Mouse (Mus musculus) layer of hippocampus, adult 9-10 months (tissue): ENCODE results near the gene Arfip2.

ENCODE experiments used
- DNase-seq: peaks from one replicate; pipeline ENCODE4 v3.0.0; 2022; ENCODE audit warnings: low spot score

Gene Arfip2

DNA sequence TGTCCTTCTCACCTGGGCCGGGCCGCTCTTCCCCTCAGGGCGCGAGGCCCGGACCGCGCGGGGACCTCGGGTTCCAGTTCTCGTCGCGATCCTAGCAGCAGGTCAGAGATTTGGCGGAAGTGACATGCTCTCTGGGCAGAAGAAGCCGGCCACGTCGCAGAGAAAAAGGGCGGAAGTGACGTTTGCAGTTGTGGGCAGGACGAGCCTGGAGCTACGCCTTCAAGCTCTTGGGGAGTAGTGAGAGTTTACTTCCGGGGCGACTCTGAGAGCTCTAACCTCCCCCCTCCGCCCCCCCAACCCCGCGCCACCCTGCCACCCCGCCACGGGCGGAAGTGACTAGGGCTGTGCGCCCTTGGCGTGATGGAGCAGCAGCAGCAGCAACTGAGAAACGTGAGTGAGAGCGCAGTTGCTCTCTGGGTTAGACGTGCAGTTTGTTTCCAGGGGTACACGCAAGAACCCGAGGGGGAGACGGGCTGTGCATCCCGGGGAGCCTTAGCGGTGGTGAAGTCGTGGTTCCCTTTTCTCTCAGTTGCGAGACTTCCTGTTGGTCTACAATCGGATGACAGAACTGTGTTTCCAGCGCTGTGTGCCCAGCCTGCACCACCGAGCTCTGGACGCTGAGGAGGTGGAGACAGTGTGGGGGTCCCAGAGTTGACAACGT, at the start of gene Arfip2, which contains the start of gene Gm45799:
Gene Arfip2, minus strand, starts transcription at position 184 of the 661 bp plus-strand sequence.
Gene Gm45799, plus strand, starts transcription at position 320 of the 661 bp plus-strand sequence.
- peak; percentile 92 for DNase-seq

GRCm38 (mm10) chr7:105685541-105686197, 45.5 kb upstream of the Arfip2 start:
- DNase-seq: no peak

DNA sequence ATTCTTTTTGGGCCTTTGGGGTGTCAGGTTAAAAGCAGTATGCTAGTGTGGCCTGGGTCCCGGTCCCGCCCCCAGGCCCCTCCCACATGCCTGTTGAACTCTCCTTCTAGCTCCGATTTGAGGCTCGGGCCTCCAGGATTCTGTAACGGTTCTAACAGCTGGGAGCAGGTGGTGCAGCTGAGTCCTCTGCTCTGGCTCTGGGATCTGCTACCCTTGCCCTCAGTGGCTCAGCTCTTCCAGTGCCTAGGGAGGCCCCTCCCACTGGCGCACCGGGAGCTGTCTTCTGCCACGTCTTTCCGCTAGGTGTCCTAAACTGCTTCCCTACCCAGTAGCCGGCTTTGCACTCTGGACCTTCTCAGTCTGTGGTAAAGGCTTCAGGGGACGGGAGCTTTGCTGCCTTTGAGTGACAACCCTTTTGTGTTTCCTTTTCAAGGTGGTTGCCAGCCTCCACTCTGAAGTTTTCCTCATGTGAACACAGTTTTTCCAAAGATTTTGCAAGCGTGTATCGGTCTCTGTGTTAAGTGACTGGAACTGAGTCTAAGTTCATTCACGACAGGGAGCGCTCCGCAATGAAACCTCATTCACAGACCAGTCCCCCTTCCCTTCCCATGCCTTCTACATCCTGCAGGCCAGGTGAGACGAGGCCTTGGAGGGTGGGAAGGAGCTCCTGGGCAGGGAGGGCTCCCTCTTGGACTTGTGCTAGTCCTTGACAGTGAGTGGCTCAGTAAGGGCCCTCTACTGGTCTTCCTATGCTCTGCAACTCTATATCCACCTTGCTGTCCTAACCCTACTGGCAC, 10.6 kb upstream of the Arfip2 start, which contains the start of gene Dnhd1:
Gene Dnhd1, plus strand, starts transcription at position 189 of the 797 bp plus-strand sequence.
- no peak for DNase-seq

DNA sequence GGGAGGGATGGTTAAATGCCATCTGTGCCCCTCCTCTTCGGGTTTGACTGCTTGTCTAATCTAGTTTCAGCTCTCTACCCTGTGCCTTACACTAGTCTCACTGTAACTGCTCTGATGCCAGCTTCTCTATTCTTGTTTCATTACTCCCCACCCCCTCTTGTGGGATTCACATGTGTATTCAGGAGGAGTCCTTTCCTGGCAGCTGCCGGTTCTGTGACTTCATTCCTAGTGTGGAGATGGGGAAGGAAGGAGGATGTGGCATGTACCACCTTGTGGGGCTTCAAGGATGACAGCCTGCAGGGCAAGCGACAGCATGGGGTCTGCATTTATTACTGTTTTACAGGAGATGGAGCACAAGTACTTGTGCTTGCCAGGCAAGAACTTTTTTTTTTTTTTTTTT, 1.7 kb upstream of the Arfip2 start:
- DNase-seq: no peak

DNA sequence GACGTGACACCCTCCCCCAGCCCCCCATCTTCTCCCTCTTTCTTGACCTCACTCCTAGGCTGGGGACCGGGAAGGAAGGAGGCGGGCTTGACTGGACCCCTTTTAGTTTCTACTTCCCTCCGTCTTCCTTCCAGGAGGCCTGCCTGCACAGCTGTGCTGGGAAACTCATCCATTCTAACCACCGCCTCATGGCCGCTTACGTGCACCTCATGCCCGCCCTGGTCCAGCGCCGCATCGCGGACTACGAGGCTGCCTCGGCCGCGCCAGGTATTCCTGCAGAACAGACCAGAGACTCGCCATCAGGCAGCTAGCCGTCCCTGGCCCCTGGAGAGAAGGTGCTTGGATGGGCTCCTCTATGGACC, 659 bp upstream of the Arfip2 start:
- DNase-seq: no peak

GRCm38 (mm10) chr7:105639756-105640155, 460 bp downstream of the Arfip2 start, which contains the start of gene Timm10b:
Gene Timm10b, plus strand, starts transcription at chr7:105640056.
- no peak for DNase-seq

DNA sequence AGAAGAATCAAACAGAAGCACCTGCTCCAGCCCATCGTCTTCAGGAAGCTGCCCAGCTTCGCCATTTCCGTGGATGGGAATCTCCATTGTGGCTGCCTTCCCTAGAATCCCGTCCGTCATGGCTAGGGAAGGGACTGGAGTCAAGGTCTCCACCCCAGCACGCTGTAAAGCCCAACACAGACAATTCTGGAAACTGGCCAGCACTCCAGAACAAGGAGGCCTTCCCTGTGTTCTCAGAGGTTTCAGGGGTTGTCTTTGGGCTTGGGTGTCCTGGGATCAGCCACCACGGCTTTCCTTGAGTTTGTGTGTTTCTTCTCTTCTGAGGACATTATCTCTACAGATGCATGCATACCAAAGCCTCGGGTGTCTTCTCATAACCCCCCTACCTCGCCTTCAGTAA, 912 bp downstream of the Arfip2 start:
- no peak for DNase-seq

GRCm38 (mm10) chr7:105638776-105639175, 1.4 kb downstream of the Arfip2 start:
- DNase-seq: no peak

GRCm38 (mm10) chr7:105635726-105636125, 4.5 kb downstream of the Arfip2 start:
- no peak for DNase-seq

DNA sequence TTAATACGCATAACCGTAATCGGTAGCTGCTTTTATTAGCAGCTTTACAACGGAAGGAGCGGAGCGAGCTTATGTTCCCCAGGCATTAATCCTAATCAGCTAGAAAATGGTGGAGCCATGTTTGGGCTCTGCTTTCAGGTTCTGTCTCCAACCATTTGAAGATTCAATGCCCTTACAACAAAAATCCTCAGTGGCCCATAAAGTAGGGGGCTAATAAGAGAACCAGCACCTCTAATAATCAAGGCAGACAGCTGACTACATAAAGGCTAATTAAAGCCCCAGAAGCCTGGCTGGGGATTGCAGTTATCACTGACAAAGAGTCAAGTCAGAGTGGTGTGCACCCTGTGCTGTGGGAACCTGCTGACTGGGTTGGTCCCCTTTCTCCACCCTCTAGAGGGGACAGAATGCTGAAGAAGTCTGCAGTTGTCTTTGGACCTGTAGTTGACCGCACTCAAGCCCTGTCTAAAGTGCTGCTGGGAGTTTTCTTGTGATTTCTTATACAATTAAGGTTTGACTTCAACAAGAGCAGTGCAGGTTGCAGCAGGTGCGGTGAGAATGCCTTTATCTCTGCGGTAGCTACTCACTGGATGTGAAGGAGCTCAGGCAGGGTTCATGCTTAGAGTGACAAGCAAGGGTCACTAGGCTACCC, 5.8 kb downstream of the Arfip2 start:
- DNase-seq: no peak

DNA sequence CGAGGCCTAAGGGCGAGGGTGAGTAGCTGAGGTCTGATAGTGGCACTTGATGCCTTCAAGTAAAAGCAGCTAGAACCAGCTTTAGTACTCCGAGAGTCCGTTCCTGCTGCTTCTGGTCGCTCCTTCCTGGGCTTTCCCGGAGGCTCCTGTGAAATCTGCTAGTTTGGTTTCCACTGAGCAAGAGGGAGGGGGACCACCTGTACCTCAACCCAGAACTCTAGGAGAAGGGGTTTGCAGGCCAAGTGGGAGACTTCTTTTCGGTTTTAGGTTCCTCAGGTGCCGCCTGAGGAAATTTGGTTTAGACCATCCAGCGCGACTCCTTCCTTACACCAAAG, 6.4 kb downstream of the Arfip2 start:
- no peak for DNase-seq

GRCm38 (mm10) chr7:105633127-105633800, 7.0 kb downstream of the Arfip2 start, which contains the start of gene Trim3:
Gene Trim3, minus strand, starts transcription at chr7:105633571.
- peak; percentile 71 for DNase-seq

DNA sequence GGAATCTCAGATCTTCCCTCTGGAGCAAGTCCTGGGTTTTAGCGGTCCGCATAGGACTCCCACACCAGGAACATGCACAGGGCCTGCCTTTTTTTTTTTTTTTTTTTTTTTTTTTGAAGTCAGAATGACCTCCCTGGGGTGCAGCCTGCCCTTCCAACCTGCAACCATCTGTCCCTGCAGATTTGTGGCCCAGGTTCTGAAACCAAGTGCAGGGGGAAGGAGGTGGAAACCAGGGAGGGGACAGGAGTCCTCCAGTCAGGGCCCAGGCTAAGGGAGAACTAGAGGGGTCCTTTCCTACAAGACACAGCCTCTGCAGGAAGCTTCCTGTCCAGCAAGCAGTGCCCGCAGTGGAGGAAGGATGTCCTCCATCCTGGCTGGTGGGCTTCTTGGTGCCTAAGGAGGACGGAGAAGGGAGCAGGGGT, 7.7 kb downstream of the Arfip2 start:
- no peak for DNase-seq

GRCm38 (mm10) chr7:105628633-105629032, 11.6 kb downstream of the Arfip2 start:
- DNase-seq: no peak

- no peak for DNase-seq
These were observed 14.8 kb downstream of the Arfip2 start for GRCm38 (mm10) chr7:105625397-105625796.

DNA sequence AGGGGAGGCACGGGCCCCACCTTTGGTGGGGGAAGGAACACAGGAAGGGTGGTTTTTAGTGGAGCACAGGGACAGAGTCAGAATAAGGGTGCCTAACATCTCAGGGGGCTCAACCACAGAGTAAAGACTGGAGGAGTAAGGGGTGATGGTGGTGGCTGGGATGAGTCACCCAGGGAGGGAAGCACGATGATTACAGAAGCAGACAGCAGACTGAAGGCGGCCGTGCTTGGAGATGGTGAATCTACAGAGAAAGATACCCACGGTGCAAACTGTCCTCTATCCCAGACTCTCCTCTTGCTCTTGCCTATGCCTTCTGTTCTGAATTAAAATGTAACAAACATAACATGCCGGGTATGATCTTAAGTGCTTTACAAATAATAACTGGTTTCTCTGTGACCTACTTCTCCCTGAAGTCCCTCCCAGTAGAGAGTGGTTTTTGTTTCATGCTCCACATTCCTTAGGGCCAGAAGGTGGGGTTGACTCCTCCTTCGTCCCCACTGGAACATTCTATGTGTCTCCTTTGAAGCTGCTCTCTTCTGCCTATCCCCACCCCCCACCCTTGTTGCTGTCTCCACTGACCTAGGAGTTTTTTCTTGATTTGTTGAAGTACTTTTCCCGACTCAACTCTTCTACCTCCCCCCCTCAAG, 18.4 kb downstream of the Arfip2 start:
- DNase-seq: no peak

- DNase-seq: no peak
These were observed 19.2 kb downstream of the Arfip2 start for GRCm38 (mm10) chr7:105621053-105621452.

DNA sequence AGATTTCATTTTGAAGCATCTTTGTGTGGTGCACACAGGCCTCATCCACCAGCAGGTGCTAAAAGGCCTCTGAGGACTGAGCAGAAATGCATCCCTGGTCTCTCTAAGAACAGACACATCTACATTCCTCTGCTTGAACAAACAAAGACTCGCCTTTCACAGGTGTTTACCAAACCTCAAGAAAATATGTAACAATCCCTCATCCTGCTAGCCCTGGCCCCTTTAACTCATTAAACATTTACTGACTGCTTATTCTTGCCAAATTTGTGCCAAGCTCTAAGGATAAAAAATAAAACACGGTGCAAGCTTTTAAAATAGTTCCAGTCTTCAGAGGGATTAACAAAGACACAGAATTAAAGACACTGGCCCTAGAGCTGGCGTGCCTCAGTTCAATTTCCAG, 20.5 kb downstream of the Arfip2 start:
- DNase-seq: no peak

DNA sequence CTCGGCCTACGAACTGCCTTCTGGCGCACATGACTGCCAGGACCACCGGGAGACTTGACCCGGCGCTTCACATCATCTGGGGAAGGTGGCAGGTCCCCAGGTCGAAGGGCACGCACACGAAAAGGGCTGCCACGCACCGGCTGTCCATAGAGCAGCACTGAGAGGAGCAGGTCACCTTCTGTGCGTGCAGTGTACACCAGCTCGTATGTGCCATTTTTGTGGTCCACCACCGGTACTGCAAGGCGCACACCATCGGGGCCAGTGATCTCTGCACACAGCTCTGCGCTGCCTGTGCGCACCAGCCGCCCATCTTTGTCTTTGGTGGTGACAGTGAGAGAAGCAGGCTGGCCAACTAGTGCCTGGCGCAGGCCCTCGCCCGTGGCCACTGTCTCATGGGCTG, 22.4 kb downstream of the Arfip2 start:
- no peak for DNase-seq

DNA sequence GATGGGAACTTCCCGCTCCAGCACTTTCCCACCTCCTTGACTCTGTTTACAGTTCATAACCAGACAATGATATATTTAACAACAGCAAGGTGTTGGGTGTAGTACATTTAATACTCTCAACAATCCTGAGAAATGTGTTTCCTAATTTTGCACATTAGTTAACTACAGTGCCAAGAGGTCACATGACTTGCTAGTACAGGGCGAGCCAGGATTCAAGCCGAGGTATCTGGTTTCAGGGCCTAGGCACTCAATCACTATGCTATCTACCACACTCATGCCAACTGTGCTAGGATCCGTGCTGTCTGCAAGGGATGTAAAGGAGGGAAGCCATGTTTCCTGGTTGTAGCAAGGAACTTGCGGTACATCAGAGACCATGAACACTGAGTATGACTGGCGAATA, 23.7 kb downstream of the Arfip2 start:
- no peak for DNase-seq

DNA sequence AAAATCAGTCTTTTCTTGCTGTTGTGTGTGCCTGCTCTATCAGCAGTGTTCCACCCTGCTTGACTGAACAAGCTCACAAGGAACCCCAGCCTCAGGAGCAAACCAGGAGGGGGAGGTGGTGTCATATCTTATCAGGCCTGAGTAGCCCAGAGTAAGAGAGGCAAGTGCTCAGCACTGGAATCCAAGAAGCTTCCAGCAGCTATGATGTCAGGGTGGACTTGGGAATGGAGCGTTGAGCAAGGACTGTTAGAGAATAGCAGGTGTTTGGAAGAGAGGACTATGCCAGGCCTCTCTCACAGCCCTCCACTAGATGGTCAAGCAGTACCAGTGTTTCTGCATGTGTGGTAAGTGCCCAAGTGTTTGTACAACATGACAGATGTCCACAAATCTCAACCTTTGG, 24.5 kb downstream of the Arfip2 start:
- no peak for DNase-seq
